Mouse (Mus musculus) adipocyte (in vitro differentiated cells): ENCODE data around the gene Sh2d1b1.
"Not testable (repeated sequence)": the region's sequence is repeated elsewhere in the genome, so short reads cannot be mapped to it uniquely, and the experiment has no call there.

Experiments
- DNase-seq: peaks from one replicate; pipeline ENCODE4 v3.0.0-alpha.2; 2016; ENCODE audit warnings: low spot score

The Sh2d1b1 gene

GRCm38 (mm10) chr1:170277016-170277415 is at the start of gene Sh2d1b1:
Gene Sh2d1b1 (plus strand): TSS chr1:170277320.
- no peak for DNase-seq

DNA sequence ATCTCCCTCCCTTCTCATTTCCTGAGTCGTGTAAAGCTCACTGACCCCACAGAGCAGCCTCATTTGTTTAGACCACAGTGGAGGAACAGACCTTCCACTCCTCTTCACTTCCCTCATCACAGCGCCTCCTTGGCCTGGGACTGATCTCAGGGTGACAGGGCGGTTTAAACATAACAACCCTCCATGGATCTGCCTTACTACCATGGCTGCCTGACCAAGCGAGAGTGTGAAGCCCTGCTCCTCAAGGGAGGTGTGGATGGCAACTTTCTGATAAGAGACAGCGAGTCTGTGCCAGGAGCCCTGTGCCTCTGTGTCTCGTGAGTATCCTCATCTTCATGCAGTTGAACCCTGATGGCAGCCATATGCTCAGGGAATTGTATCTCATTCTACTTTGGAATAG is 44.4 kb upstream of the Sh2d1b1 start, which contains the start of gene Sh2d1b2:
Sh2d1b2 (plus strand) TSS at position 62 of the 400 bp plus-strand sequence.
- not testable (repeated sequence) for DNase-seq

DNA sequence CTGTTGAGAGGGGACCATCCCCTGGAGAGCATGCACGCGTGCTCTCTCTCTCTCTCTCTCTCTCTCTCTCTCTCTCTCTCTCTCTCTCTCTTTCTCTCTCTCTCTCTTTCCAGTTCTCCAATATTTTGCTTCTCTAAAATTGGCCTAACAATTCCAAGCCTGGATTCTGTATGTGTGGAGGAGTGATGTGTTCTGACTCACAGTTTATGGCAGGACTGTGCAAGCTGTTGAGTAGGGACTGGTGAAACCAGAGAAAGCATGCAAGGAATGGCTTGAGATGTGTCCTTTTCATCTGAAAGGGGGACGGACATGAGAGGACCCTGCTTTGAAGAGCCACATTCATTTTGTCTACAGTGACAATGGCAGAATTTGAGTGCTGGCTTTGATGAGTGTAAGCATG is 32.1 kb upstream of the Sh2d1b1 start:
- DNase-seq, result no peak

GRCm38 (mm10) chr1:170254893-170255559 is 22.1 kb upstream of the Sh2d1b1 start:
- DNase-seq, result no peak

DNA sequence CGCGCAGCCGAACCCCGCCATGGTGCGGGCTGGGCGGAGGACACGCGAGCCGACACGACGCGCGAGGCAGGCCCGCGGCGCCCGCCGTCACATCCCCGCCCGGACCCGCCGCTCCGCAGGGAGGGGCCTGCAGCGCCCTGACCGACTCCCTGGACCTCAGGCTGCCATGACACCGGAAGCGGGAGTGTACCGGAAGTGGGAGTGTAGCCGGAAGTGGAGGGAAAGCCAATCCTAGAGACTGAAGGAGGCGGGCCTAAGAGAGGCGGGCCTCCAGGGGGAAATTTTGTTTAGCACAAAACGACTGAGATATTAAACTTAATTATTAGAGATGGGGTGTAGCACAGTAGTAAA is 21.6 kb upstream of the Sh2d1b1 start:
- DNase-seq, result peak; percentile 88

GRCm38 (mm10) chr1:170270281-170270680 is 6.8 kb upstream of the Sh2d1b1 start:
- no peak for DNase-seq

GRCm38 (mm10) chr1:170270696-170271095 is 6.4 kb upstream of the Sh2d1b1 start:
- DNase-seq, result no peak

- no peak for DNase-seq
Measured at GRCm38 (mm10) chr1:170273252-170273651, 3.9 kb upstream of the Sh2d1b1 start.

DNA sequence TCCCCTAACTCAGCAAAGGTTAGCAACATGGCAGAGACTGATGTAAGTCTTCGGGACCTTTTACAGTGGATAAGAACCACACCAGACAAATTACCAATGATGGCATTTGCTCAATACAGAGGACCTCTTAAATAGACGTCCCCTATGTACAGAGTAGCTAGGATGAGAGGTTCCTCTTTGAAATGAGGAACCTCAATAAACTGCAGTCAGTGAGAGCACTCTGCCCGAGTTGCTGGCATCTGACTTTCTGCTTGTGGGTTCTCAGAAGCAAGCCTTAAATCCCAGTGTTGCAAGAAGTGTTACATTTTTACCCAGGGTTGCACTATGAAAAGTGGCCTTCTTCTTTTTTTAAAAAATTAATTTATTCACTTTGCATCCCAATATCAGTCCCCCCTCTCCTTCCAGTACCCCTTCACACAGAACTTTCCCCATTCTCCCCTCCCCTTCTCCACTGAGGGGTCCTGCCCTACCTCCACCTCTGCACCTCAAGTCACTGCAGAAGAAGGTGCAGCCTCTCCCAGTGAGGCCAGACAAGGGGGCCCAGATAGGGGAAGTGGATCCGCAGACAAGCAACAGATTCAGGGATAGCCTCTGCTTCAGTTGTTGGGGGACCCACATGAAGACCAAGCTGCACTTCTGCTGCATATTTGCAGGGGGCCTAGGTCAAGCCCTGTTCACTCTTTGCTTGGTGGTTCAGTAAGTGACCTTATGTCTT is 5.5 kb downstream of the Sh2d1b1 start:
- no peak for DNase-seq

DNA sequence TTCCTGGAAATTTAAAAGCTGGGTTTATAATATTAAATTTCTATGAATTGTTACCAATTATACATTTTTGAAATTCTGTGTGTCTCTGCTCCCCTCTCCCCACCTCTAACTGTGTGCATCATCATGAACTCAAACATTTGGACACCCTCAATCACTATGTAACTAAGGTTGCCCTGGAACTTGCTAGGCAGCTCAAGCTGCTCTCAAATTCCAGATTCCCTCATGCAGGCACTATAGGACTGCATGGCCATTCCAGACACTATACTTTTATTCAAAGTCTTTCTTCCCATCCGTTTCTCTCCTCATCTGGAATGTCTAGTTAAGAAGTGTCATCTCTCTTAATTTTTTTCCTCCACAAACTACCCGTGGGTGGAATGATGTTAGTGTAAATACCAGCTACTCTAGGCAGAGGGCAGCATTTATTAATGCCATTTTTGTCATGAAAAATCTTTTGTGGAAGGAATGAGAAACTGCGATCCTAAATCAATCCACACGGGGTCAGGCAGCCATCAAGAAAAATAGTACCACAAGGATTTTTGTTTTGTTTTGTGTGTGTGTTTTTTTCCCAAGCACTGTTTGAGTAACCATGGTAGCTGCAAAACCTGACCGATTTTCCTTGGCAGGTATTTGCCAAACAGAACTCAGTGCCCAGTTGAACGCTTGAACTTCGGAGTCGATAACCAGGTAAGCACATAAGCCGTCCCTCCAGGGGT is 15.3 kb downstream of the Sh2d1b1 start:
- DNase-seq, result peak; percentile 80

DNA sequence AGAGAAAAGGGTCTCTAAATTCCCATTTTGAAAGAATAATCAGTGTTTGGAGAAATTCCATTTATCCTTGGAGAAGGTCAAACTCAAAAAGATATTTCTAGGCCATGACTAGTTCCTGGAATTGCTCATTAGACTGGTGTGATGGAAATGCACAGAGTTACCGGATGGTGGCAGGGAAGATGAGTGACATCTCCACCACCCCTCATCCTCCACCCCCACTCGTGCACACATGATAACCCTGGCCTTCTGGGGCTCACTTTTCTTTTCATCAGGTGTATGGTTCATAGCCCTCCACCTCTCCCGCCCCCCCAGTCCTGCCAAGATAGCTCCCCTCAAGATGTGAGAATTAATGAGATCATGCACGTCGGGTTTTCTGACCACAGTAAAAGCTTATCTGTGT is 16.1 kb downstream of the Sh2d1b1 start:
- no peak for DNase-seq

- no peak for DNase-seq
Measured at GRCm38 (mm10) chr1:170294786-170295570, 17.9 kb downstream of the Sh2d1b1 start.

- DNase-seq, result no peak
Measured at GRCm38 (mm10) chr1:170299496-170299895, 22.4 kb downstream of the Sh2d1b1 start.

DNA sequence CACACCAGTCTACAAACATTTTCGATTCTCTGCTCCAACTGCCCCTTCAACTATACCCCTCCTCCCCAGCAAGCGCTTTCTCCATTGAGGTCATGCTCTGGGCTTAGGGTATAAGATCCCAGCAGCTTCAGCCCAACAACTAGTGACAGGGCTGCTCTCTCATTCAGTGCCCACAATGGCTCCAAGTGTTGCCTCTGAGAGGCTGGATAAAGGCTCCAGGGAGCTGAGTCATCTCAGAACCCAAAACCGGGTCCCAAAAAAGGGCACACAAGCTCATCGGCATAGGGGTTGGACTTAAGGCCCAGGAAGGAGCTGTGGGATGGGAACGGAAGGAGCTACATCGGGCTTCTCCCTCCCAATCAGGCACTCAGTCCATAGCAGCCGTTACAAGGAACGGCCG is 24.6 kb downstream of the Sh2d1b1 start:
- no peak for DNase-seq

DNA sequence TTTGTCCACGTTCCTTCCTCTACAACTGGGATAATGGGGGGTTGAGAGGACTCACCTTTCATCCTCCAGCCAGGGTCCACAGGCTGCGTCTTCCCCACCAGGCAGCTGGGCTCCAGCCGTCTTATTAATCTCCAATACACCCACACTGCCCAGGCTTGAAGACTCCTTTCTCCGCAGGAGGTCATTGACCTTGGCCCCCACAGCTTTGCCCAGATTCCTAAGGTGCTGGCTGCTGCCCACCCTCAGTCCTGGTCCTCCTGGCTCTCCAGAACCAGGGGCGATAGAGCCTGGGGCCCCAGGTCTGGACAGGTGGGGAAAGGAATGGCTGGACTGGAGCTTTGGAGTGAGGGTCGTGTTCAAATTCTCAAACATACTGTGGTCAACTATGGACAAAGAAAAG is 25.3 kb downstream of the Sh2d1b1 start:
- no peak for DNase-seq

DNA sequence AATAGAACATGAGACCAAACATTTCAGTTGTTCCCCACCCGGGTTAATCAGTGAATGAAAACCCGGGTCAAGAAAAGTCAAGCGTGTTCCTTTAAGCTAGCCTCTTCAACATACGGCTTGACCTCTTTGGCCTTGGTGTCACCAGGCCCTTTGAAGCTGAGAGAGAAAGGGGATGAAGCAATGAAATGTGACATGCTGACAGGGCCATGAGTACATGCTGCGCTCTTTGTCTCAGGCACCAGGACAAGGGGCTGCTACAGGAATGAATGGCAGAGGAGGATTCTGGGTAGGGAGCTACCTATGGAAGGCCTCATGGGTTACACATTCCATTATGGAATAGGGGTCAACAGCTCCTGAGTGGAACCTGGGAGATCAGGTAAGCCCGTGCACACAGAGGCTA is 26.0 kb downstream of the Sh2d1b1 start:
- DNase-seq, result no peak

DNA sequence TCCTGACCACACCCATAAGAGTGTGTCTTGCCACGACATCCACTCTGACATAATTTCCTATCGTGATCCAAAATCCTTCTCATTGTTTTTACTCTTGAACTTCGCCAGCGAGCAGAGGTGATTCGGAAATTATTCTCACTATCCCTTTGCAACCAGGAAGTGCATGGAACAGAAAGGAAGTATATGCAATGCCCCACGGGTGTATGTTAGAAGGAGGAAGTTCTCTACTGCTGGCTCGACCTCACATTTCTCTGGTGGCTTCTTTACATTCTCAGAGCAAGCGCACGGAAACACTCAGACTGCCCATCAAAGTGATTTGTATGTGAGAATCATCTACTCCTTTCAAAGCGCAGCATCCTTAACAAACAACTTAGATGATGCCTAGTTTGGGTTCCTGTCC is 27.9 kb downstream of the Sh2d1b1 start:
- no peak for DNase-seq

DNA sequence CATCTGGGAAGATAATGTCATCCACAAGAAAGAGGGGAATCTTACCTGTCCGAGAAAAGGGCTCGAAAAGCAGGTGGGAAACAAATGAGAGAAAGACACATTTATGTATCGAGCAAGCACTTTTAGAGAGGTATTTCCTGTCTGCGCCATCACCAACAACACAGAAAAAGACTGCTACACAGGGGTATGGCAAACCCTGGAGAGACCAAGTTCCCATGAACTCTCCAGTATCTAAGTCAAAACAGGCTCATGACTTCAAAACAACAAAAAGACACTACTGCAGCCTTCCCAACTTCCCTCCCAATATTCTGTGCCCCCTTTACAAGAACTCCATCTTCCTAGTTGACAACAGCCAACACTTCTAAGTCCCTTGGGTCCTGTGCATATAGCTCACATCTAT is 29.1 kb downstream of the Sh2d1b1 start, which contains the start of gene Gm7694:
Gm7694 (minus strand) TSS at position 101 of the 400 bp plus-strand sequence.
- no peak for DNase-seq

GRCm38 (mm10) chr1:170308503-170308902 is 31.4 kb downstream of the Sh2d1b1 start, which contains the start of gene Spata46:
Gene Spata46 (plus strand): TSS chr1:170308803.
- no peak for DNase-seq

DNA sequence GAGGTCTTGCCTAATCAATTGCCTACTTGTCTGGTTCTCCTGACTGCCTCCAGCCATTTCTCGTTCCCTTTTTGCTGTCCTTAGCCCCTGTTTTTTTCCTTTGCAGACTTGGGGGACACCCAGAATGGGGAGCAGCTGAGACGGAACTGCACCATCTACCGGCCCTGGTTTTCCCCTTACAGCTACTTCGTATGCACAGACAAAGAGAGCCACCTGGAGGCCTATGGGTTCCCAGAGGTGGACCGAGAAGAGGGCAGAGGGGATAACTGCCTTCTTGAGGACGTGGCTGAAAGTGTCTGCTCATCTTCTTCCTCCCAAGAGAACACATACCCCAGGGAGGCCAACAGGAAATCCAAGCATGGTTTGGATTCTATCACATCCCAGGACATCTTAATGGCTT is 34.3 kb downstream of the Sh2d1b1 start:
- no peak for DNase-seq

DNA sequence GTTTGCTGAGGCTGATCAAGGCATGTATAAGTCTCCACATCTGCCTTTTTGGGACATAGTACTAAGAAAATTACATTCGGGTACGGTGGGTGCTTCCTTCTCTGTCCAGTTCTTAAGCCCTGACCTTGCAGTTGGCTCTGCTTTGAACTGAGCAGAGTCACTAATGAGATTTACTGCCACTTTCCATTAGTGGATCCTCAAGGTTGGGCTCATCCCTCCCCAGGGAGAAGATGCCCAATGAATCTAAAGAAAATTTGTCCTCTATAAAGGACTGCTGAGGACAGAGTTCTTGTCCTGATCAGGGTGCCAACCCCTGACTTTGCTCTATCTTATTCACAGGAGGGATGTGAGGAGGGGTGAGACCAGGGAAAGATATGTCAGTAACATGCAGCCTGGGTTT is 44.9 kb downstream of the Sh2d1b1 start:
- no peak for DNase-seq

DNA sequence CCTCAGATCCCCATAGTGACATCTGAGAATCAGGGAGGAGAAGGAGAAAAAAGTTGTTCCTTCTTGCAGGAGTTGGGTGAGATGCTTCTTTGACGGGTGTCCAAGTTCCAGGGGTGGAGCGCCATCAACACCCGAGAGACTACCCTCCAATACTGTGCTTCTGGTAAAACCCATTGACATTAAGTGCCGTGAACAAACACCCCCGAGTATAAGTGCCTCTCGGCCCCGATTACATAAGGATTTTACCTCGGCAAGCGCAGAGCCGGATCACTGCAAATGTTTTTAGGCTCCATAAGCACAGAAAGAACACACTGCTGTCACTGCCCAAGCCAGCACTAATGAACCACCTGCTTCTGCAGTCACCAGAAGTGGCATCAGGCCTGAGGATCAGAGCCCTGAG is 45.9 kb downstream of the Sh2d1b1 start:
- DNase-seq, result no peak
